Mouse (Mus musculus) lung, postnatal 10 days (tissue): ENCODE data around the gene Atp2a3.

Experiments
- DNase-seq: peaks from one replicate; pipeline ENCODE4 v3.0.0; 2021

Gene Atp2a3

GRCm38 (mm10) chr11:72961072-72961980, at the start of gene Atp2a3:
TSS of gene Atp2a3 (plus strand) at chr11:72961169.
- DNase-seq: peak; percentile 76

GRCm38 (mm10) chr11:72917299-72917996, 43.5 kb upstream of the Atp2a3 start:
- DNase-seq: peak; percentile 52

GRCm38 (mm10) chr11:72923116-72923515, 37.9 kb upstream of the Atp2a3 start:
- peak; percentile 76 for DNase-seq

GRCm38 (mm10) chr11:72924458-72924857, 36.5 kb upstream of the Atp2a3 start:
- no peak for DNase-seq

- DNase-seq: no peak
Observed at GRCm38 (mm10) chr11:72925067-72925466, 35.9 kb upstream of the Atp2a3 start.

- DNase-seq: peak; percentile 78
Observed at GRCm38 (mm10) chr11:72926226-72926890, 34.6 kb upstream of the Atp2a3 start.

GRCm38 (mm10) chr11:72928516-72928915, 32.5 kb upstream of the Atp2a3 start:
- no peak for DNase-seq

- peak; percentile 84 for DNase-seq
Observed at GRCm38 (mm10) chr11:72940208-72941143, 20.5 kb upstream of the Atp2a3 start.

- DNase-seq: peak; percentile 63
Observed at GRCm38 (mm10) chr11:72944996-72945793, 15.8 kb upstream of the Atp2a3 start.

GRCm38 (mm10) chr11:72945875-72946559, 15.0 kb upstream of the Atp2a3 start:
- peak; percentile 74 for DNase-seq

GRCm38 (mm10) chr11:72946560-72947119, 14.3 kb upstream of the Atp2a3 start:
- DNase-seq: peak; percentile 68

GRCm38 (mm10) chr11:72947840-72948239, 13.1 kb upstream of the Atp2a3 start:
- no peak for DNase-seq

GRCm38 (mm10) chr11:72948254-72948653, 12.7 kb upstream of the Atp2a3 start:
- DNase-seq: no peak

GRCm38 (mm10) chr11:72951137-72952000, 9.6 kb upstream of the Atp2a3 start:
- DNase-seq: peak; percentile 54

- peak; percentile 82 for DNase-seq
Observed at GRCm38 (mm10) chr11:72952226-72952625, 8.7 kb upstream of the Atp2a3 start.

- DNase-seq: no peak
Observed at GRCm38 (mm10) chr11:72952697-72953096, 8.3 kb upstream of the Atp2a3 start.

GRCm38 (mm10) chr11:72953116-72953439, 7.9 kb upstream of the Atp2a3 start:
- no peak for DNase-seq

GRCm38 (mm10) chr11:72953440-72954151, 7.4 kb upstream of the Atp2a3 start:
- peak; percentile 88 for DNase-seq

- no peak for DNase-seq
Observed at GRCm38 (mm10) chr11:72954216-72954615, 6.8 kb upstream of the Atp2a3 start.
